Comparison of ENCODE assay signal across 9 mouse cellular contexts in the genomic region with DNA sequence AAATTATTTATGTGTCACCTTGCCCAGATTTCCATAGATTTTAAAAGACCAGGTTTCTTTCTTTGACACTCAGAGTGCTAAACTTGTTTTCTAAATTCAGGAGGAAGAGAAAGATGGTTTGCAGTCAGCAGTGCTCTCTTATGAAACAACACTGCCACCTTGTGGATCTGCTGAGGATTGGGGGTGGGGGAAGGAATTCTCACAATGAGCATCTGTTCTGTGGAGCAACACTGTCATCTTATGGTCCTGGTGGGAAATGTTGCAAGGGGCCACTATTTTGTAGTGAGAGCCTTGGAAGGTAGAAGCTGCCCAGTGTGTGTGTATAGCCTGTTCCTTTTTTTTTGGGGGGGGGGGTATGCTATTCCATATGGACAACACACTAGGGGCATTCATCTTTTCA. TPM values are rescaled to one million over a fixed set of nuclear protein-coding genes. Genes with fewer than 3 reads are reported as not detected.
DNase-seq lines count a peak whose midpoint lies in the region; ATAC-seq and TF ChIP-seq lines count a peak whose summit lies in the region.
"Had no signal": no experiment of that assay in that cellular context is flagged by ENCODE, and none has a peak within 500 bp of the region (broad histone marks: within the 10 kb centered on the region; RNA-seq: fewer than 3 reads in every experiment).

No protein-coding gene starts in this region.

- peak; percentile 70 for TF ChIP-seq CTCF in G1E (IDR thresholded peaks at IDR 0.05; ENCODE audit: low read depth, low read length)
- peak; percentile 91 for TF ChIP-seq CTCF in cerebellum, adult 2 months (IDR thresholded peaks at IDR 0.05; ENCODE audit: borderline replicate concordance, insufficient read depth, low read depth, low read length)
- peak; percentile 47 for TF ChIP-seq CTCF in lung, adult 2 months (IDR thresholded peaks at IDR 0.05; ENCODE audit: insufficient read depth, low read length)
- TF ChIP-seq CTCF in thymus, adult 2 months (IDR thresholded peaks at IDR 0.05; ENCODE audit: borderline replicate concordance, control insufficient read depth, extremely low read depth, insufficient read depth, low read length, poor library complexity) = no peak

- TF ChIP-seq POLR2A in cerebellum, adult 2 months (IDR thresholded peaks at IDR 0.05; ENCODE audit: borderline replicate concordance, insufficient read depth, low read length) = no peak
- TF ChIP-seq POLR2A in lung, adult 2 months (IDR thresholded peaks at IDR 0.05; ENCODE audit: borderline replicate concordance, extremely low read depth, low read depth, low read length) = no peak
- no peak for TF ChIP-seq POLR2A in thymus, adult 2 months (IDR thresholded peaks at IDR 0.05; ENCODE audit: control insufficient read depth, extremely low read depth, insufficient read depth, low read length, poor library complexity)

- H3K9me3 ChIP-seq in G1E (replicated peaks) = no peaks in the 10 kb centered on the region
- no peaks in the 10 kb centered on the region for H3K9me3 ChIP-seq in hindbrain, embryonic 10.5 days
- H3K9me3 ChIP-seq: heart, embryonic 13.5 days had no signal

- no peaks in the 10 kb centered on the region for H3K4me1 ChIP-seq in G1E (ENCODE audit: insufficient read depth, low read depth, low read length)
- no peaks in the 10 kb centered on the region for H3K4me1 ChIP-seq in cerebellum, adult 2 months (ENCODE audit: control insufficient read depth, insufficient read depth, low read length)
- H3K4me1 ChIP-seq in hindbrain, embryonic 10.5 days (replicated peaks) = no peaks in the 10 kb centered on the region
- no peaks in the 10 kb centered on the region for H3K4me1 ChIP-seq in lung, adult 2 months (ENCODE audit: control insufficient read depth, insufficient read depth, low read length)
- H3K4me1 ChIP-seq in thymus, adult 2 months (replicated peaks; ENCODE audit: control insufficient read depth, insufficient read depth, low read length) = no peaks in the 10 kb centered on the region
- H3K4me1 ChIP-seq: heart, embryonic 13.5 days had no signal

- no peaks in the 10 kb centered on the region for H3K27me3 ChIP-seq in G1E (ENCODE audit: insufficient read depth, low read length)
- no peaks in the 10 kb centered on the region for H3K27me3 ChIP-seq in cerebellum, adult 2 months (ENCODE audit: control insufficient read depth, insufficient read depth, low read length)
- no peaks in the 10 kb centered on the region for H3K27me3 ChIP-seq in hindbrain, embryonic 10.5 days (ENCODE audit: insufficient read depth, poor library complexity, severe bottlenecking)
- H3K27me3 ChIP-seq in thymus, adult 2 months (ENCODE audit: control insufficient read depth, insufficient read depth, low read length) = no peaks in the 10 kb centered on the region
- H3K27me3 ChIP-seq: heart, embryonic 13.5 days had no signal

- no peak overlapping the region for H3K27ac ChIP-seq in cerebellum, adult 2 months (ENCODE audit: insufficient read depth, low read length)
- no peak overlapping the region for H3K27ac ChIP-seq in hindbrain, embryonic 10.5 days
- no peak overlapping the region for H3K27ac ChIP-seq in thymus, adult 2 months (ENCODE audit: control insufficient read depth, insufficient read depth, low read length)
- H3K27ac ChIP-seq: heart, embryonic 13.5 days had no signal

- ATAC-seq in G1E (ENCODE audit: extremely low read depth, insufficient number of reproducible peaks, low FRiP score, poor library complexity, severe bottlenecking) = no peak; the same call in 1 of the 2 replicates

- H3K4me3 ChIP-seq in G1E (ENCODE audit: low read depth, low read length) = no peak overlapping the region
- no peak overlapping the region for H3K4me3 ChIP-seq in cerebellum, adult 2 months (replicated peaks; ENCODE audit: insufficient read depth, low read depth, low read length)
- H3K4me3 ChIP-seq in hindbrain, embryonic 10.5 days = no peak overlapping the region
- no peak overlapping the region for H3K4me3 ChIP-seq in lung, adult 2 months (replicated peaks; ENCODE audit: extremely low read depth, low read depth, low read length)
- H3K4me3 ChIP-seq in thymus, adult 2 months (ENCODE audit: control insufficient read depth, insufficient read depth, low read length) = no peak overlapping the region
- H3K4me3 ChIP-seq: heart, embryonic 13.5 days had no signal

- no peak for DNase-seq in G1E (ENCODE audit: low spot score)
- peak; percentile 75 for DNase-seq in cerebellum, adult 2 months
- DNase-seq in forelimb bud, embryonic 11.5 days (ENCODE audit: low read depth, low spot score) = peak; percentile 78
- peak; percentile 55 for DNase-seq in hindbrain, embryonic 10.5 days (ENCODE audit: low spot score)
- peak; percentile 58 to 63 for DNase-seq in layer of hippocampus, adult 8-10 months (ENCODE audit: low spot score in 2 of 2)
- DNase-seq in lung, adult 2 months = peak; percentile 33
- DNase-seq in ovary, adult 18-20 months (ENCODE audit: low spot score) = peak; percentile 33
- peak; percentile 70 for DNase-seq in thymus, adult 2 months

- H3K36me3 ChIP-seq in G1E (replicated peaks) = peaks cover 74% of the 10 kb centered on the region
- peaks cover 15% of the 10 kb centered on the region for H3K36me3 ChIP-seq in hindbrain, embryonic 10.5 days
- no peaks in the 10 kb centered on the region for H3K36me3 ChIP-seq in thymus, adult 2 months (ENCODE audit: control insufficient read depth, insufficient read depth, low read length)
- H3K36me3 ChIP-seq: heart, embryonic 13.5 days had no signal

RNA-seq across cellular contexts. Expression of a gene that starts 15.6 kb away (rescaled TPM):
- total RNA-seq in G1E (2014; fragmentation: Nextera tagmentation) = 61.5 and 65.0 TPM in 2 replicates
- 40.2 and 40.7 TPM in 2 replicates for total RNA-seq in G1E (2017)
- 6.8 and 13.7 TPM in 2 replicates for polyA plus RNA-seq in G1E (2012)
- 64.7 and 65.4 TPM in 2 replicates for polyA plus RNA-seq in cerebellum, adult 2 months (2012; rRNA removed)
- 53.9 and 56.4 TPM in 2 replicates for polyA plus RNA-seq in hindbrain, embryonic 10.5 days (2016; fragmentation: Nextera tagmentation; extraction: Ambion mirVana)
- total RNA-seq in layer of hippocampus, adult 8-10 months (2022) = 10 to 100 TPM; 28.2 to 36.7 (median 30.9) TPM
- polyA plus RNA-seq in lung, adult 2 months (2012; rRNA removed) = 26.4 and 49.2 TPM in 2 replicates
- 36.0 and 40.2 TPM in 2 replicates for polyA plus RNA-seq in thymus, adult 2 months (2012; rRNA removed)

RNA-seq across cellular contexts. Expression of a gene that starts 20.3 kb away (rescaled TPM):
- total RNA-seq in G1E (2014; fragmentation: Nextera tagmentation) (21.2 and 29.1 TPM in 2 replicates), G1E (2017) (42.3 and 50.9 TPM in 2 replicates)
- polyA plus RNA-seq in G1E (2012) = 19.5 and 23.7 TPM in 2 replicates
- polyA plus RNA-seq in cerebellum, adult 2 months (2012; rRNA removed) = 22.3 TPM in 2 replicates
- 17.0 and 20.1 TPM in 2 replicates for polyA plus RNA-seq in hindbrain, embryonic 10.5 days (2016; fragmentation: Nextera tagmentation; extraction: Ambion mirVana)
- 10 to 100 TPM; 46.2 to 56.7 (median 50.2) TPM for total RNA-seq in layer of hippocampus, adult 8-10 months (2022)
- polyA plus RNA-seq in lung, adult 2 months (2012; rRNA removed) = 15.2 and 20.2 TPM in 2 replicates
- polyA plus RNA-seq in thymus, adult 2 months (2012; rRNA removed) = 20.4 and 22.5 TPM in 2 replicates

RNA-seq across cellular contexts. Expression of a gene that starts 20.3 kb away (rescaled TPM):
- total RNA-seq in G1E (2014; fragmentation: Nextera tagmentation) (15.7 and 22.3 TPM in 2 replicates), G1E (2017) (12.5 and 19.1 TPM in 2 replicates)
- polyA plus RNA-seq in G1E (2012) = 3.6 and 7.2 TPM in 2 replicates
- polyA plus RNA-seq in cerebellum, adult 2 months (2012; rRNA removed) = 31.8 and 36.0 TPM in 2 replicates
- 27.3 and 30.8 TPM in 2 replicates for polyA plus RNA-seq in hindbrain, embryonic 10.5 days (2016; fragmentation: Nextera tagmentation; extraction: Ambion mirVana)
- 10 to 100 TPM; 18.1 to 27.3 (median 21.7) TPM for total RNA-seq in layer of hippocampus, adult 8-10 months (2022)
- 50.9 and 53.3 TPM in 2 replicates for polyA plus RNA-seq in lung, adult 2 months (2012; rRNA removed)
- 45.1 and 46.0 TPM in 2 replicates for polyA plus RNA-seq in thymus, adult 2 months (2012; rRNA removed)

RNA-seq across cellular contexts. Expression of a gene that starts 40.2 kb away (rescaled TPM):
- 8.5 and 11.0 TPM in 2 replicates for total RNA-seq in G1E (2014; fragmentation: Nextera tagmentation)
- 5.2 and 8.7 TPM in 2 replicates for total RNA-seq in G1E (2017)
- polyA plus RNA-seq in G1E (2012) = 1.1 and 1.2 TPM in 2 replicates
- polyA plus RNA-seq in cerebellum, adult 2 months (2012; rRNA removed) = 4.2 and 4.7 TPM in 2 replicates
- polyA plus RNA-seq in hindbrain, embryonic 10.5 days (2016; fragmentation: Nextera tagmentation; extraction: Ambion mirVana) = 9.3 and 10.8 TPM in 2 replicates
- total RNA-seq in layer of hippocampus, adult 8-10 months (2022) = 1 to 10 TPM; 2.6 to 3.4 (median 2.9) TPM
- 20.3 and 23.5 TPM in 2 replicates for polyA plus RNA-seq in lung, adult 2 months (2012; rRNA removed)
- polyA plus RNA-seq in thymus, adult 2 months (2012; rRNA removed) = 27.8 and 29.1 TPM in 2 replicates

RNA-seq across cellular contexts. Expression of a gene that starts 40.4 kb away (rescaled TPM):
- total RNA-seq in G1E (2014; fragmentation: Nextera tagmentation) = 29.0 and 31.2 TPM in 2 replicates
- total RNA-seq in G1E (2017) = 15.6 and 20.6 TPM in 2 replicates
- polyA plus RNA-seq in G1E (2012) = 16.6 and 26.4 TPM in 2 replicates
- 82.0 and 85.3 TPM in 2 replicates for polyA plus RNA-seq in cerebellum, adult 2 months (2012; rRNA removed)
- polyA plus RNA-seq in hindbrain, embryonic 10.5 days (2016; fragmentation: Nextera tagmentation; extraction: Ambion mirVana) = 66.2 and 68.1 TPM in 2 replicates
- 10 to 100 TPM; 53.8 to 75.5 (median 62.2) TPM for total RNA-seq in layer of hippocampus, adult 8-10 months (2022)
- polyA plus RNA-seq in lung, adult 2 months (2012; rRNA removed) = 25.6 and 32.0 TPM in 2 replicates
- 52.7 and 53.8 TPM in 2 replicates for polyA plus RNA-seq in thymus, adult 2 months (2012; rRNA removed)
